Mouse (Mus musculus): ENCODE results near the gene Pclo.
A peak's percentile ranks its signal among the peaks of the same experiment; 100 is the strongest.
"Not testable (repeated sequence)": the region's sequence is repeated elsewhere in the genome, so short reads cannot be mapped to it uniquely, and the experiment has no call there.

The Pclo gene

DNA sequence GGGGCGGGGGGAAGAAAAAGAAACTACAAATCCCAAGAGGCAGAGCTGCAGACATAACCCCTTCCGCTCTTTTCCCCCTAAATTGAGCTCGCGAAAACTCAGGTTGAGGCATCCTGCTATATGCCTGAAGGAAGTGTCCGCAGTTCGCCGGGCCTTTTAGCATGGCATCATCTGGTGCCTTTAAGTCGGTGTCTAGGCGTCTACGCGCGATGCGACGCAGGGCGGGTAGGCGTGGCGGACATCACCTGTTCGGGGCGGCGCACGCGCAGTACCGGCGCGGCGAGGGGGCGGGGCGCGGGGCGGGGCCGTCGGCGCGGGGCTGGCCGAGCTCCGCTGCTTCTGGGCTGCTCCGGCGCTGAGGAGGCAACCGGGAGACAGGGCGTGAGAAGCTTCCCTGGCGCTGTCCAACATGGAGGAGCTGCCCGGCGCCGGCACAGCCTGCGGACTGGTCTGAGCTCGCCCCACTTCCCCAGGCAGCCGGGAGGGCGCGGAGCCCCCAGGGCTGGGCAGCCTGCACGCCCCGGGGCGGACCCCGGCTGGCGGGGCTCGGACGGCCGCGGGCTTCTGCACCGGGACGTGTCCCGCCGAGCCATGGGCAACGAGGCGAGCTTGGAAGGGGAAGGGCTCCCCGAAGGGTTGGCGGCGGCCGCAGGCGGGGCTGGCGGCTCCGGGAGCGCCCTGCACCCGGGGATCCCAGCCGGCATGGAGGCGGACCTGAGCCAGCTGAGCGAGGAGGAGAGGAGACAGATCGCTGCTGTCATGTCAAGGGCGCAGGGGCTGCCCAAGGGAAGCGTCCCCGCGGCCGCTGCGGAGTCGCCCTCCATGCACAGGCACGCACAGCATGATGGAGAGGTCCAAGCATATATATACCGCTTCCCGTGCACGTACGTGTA, at the start of gene Pclo:
TSS of gene Pclo (plus strand) at position 288 of the 893 bp plus-strand sequence.
- DNase-seq (ENCODE audit: low spot score in 2 of 2), result peak; percentile 91 to 93

DNA sequence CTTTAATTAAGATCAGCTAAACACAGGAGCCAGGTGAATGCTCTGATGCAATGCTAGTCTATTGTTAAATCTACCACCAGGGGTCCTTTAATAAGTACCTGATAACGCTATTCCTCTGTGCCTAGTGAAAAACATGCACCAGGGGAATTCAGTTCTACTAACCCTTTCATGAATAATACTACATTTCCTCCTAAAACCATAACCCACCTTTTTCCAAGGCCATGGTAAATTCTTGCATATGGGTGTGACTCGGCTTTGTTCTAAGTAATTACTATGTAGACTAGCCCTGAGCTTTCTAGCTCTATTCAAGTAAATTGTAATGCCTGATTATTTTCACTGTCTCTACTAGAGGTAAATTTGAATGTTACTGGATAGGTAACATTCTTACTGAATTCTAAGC, 20.3 kb upstream of the Pclo start:
- not testable (repeated sequence) for DNase-seq (ENCODE audit: low spot score in 2 of 2)

DNA sequence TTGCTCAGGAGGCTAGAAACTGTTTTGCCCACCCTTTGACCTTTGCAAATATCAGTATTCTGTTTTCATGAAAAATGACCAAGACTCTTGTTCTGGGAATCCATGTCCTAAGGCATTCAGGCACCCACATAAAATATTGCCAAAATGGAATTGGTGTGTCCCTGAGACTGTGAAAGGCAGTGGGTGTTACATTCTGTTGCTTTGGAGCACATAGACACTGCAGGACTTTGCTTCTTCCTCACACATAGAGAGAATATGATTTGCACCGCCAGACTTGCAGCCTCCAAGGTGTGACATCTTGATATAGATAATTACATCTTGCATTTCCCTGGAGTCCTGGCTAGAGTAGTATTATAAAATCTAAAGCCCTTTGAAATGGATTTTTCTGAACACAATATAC, 6.2 kb upstream of the Pclo start:
- DNase-seq (ENCODE audit: low spot score in 2 of 2), result no peak

DNA sequence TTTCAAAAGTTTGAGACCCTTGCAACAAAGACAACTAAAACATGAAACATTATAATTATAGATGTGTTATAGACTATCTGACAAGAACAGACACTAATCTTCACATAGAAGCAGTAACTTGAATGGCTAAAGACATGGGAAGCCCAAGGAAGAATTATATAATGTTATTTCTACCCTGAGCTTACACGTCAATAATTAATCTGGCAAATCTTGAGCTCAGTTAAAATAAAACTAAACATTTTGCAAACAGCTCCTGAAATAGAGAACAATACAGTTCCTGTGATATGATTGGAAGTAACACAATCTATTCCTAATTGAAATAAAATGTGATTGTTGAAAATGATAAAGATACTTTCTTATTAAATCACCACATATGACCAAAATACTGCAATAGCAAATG, 5.1 kb upstream of the Pclo start:
- no peak for DNase-seq (ENCODE audit: low spot score in 2 of 2)

DNA sequence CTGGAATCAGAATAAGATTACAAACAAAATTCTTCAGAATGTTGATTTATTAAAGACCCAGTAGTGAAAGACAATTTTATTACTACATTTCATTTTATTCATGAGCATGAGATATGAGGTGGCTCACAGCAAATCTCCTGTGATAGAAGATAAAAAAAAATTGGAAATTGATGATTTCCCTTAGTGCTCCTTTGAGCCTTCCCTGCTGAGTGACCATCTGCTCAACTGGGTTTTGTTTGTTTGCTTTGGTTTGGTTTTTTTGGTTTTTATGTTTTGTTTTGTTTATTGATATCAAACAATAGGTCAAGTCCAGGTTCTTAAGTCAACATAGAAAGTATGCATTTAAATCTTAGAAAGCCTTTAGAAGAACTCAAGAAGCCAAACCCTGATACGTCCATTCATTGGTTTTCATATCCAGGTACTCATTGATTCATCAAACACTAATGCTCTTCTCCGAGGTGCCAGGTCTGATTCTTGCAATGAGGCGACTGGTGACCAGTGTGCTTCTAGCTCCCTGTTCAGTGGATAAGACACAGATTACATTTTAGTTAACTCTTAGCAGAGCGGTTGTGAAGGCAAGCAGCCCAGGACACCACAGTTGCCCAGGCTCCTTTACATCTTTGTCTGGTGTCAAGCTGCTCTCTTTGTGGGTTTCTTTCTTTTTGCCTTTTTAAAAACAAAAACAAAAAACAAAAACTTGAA, 3.6 kb downstream of the Pclo start:
- no peak for DNase-seq (ENCODE audit: low spot score in 2 of 2)

DNA sequence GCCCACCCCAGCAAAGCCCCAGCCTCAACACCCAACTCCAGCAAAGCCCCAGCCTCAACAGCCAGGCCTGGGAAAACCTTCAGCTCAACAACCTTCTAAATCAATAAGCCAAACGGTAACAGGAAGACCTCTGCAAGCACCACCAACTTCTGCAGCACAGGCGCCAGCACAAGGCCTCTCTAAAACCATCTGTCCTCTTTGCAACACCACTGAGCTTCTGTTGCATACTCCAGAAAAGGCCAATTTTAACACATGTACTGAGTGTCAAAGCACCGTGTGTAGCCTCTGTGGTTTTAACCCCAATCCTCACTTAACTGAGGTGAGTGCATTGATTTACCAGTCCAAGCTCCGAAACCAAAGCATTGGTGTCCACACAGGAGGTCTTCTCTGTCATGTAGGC, 7.3 kb downstream of the Pclo start:
- no peak for DNase-seq (ENCODE audit: low spot score in 2 of 2)

DNA sequence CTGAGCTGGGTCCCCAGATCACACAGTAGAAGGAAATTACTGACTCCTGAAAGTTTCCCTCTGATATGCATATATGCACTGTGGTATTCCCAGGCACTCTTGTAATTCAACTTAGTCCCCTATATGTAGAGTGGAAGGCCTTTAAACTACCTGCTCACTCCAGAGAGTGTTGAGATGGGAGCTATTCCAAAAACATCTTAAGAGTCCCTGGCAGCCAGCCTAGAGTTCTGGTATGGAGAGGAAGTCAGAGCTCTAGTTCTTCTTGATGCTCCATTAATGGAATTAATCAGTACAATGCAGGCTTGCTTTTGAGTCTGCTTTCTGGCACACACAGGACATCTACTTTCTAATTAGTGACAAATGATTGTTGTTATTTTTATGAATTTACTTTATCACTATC, 11.3 kb downstream of the Pclo start:
- no peak for DNase-seq (ENCODE audit: low spot score in 2 of 2)

DNA sequence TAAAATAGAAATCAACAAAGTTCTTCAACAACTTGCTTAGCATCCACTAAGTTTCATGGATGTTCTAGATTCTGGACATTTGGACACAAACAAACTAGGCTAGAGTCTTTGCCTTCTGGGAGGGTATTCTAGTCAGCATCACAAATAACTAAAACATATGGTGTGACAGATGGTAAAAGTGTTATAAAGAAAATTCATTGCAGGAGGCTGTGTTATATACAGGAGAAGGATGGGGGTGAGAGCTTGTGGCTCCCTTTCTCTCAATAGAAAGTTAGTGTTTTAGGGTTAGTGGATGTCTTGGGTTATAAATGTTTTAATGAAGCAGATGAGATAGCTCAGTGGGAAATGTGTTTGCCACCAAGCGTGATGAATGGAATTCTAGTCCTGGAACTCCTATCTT, 13.1 kb downstream of the Pclo start:
- no peak for DNase-seq (ENCODE audit: low spot score in 2 of 2)

DNA sequence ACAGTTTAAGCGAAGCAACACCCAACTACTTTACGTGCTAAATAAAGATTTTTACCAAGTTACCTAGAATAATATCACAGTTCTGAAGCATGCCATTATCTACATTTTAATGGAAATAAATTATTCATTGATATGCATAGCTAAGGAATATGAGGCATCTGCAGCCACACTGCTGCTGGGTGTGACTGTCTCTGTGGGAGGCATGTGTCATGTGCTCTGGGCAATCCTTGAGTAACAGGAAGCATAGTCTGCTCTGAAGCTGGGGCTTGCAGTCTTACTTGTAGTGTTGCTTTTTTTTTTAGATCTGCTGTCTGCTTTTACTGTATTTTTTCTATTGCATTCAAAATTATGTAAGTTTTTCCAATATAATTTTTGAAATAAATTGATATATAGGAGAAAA, 17.2 kb downstream of the Pclo start:
- DNase-seq (ENCODE audit: low spot score in 2 of 2), result no peak

DNA sequence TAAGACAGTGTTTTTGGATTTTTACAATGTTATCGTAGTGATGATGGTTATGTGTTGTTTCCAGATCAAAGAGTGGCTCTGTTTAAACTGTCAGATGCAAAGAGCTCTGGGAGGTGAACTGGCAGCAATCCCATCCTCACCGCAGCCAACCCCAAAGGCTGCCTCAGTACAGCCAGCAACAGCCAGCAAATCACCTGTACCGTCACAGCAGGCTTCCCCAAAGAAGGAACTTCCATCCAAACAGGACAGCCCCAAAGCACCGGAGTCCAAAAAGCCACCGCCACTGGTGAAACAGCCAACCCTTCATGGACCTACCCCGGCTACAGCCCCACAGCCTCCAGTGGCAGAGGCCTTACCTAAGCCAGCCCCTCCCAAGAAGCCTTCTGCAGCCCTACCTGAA, 24.6 kb downstream of the Pclo start:
- DNase-seq (ENCODE audit: low spot score in 2 of 2), result no peak

DNA sequence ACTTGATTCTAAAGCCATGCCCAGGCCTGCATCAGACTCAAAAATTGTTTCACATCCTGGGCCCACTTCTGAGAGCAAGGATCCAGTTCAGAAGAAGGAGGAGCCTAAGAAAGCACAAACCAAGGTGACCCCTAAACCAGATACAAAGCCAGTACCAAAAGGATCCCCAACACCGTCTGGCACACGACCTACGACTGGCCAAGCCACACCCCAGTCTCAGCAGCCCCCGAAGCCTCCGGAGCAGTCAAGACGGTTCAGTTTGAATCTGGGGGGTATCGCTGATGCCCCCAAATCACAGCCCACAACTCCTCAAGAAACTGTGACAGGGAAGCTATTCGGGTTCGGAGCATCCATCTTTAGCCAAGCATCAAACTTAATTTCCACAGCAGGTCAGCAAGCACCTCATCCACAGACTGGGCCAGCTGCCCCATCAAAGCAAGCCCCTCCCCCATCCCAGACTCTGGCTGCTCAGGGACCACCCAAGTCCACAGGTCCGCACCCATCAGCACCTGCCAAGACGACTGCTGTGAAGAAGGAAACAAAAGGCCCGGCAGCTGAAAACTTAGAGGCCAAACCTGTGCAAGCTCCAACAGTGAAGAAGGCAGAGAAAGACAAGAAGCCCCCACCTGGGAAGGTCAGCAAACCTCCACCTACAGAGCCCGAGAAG, 25.4 kb downstream of the Pclo start:
- DNase-seq (ENCODE audit: low spot score in 2 of 2), result no peak

DNA sequence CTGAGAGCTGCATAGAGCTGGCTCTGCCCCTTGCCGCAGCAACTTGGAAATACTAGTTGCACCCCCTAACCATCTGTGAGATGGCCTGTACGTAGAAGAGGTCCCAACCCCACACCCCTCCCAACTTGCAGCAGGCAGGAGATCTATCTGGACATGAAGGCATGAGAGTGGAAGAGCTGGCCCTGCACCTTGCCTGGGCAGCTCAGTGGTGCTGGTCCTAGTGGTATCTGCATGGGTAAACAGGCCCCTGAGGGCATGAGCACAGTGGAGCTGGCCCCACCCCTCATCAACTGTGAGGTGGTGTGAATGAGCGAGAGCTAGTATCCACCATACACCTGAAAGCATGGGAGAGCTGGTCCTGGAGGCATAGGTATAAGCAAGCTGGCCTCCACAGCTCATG, 60.9 kb downstream of the Pclo start:
- no peak for DNase-seq (ENCODE audit: low spot score in 2 of 2)

DNA sequence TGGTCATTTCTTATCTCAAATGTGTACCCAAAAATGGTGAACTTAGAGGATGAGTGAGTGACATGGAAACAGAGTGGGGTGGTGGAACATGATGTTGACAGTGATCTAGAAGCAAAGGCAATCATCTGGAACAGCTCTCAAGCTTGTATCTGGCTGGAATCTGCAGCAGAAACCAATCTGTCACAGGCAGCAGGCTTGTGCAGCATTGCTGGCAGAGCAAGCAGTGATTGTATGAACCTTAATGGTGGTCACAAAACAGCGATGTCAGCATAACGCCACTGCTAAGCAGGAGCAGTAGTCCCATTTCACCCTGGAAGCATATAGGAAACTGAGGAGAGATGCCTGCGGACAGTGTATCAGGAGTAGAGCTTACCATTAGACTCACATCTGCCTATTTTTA, 76.8 kb downstream of the Pclo start:
- DNase-seq (ENCODE audit: low spot score in 2 of 2), result no peak

DNA sequence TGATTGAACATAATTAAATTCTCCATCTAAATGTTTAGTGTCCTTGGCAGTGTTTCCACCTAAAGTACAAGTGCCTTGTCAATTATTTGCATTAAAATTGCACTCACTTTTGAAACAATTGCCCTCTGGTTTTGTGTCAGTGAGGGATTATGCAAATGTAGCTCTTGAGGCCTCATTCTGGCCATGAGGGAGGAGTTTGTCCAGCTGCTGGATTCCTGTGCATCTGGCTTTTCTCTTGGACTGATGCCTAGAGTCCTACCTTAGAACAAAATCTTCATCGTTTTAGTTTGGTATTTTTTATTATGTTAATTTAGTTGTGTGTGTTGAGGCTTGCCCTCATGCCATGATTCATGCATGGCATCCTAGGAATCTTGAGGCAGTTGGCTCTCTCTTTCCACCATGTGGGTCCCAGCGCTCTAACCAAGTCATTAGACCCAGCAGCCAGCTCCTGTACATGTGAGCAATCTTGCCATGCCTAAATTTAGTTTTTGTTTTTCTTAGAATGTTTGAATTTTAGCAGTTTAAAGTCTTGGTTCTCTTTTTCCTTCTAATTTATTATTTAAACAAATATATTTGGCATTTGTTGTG, 80.8 kb downstream of the Pclo start:
- no peak for DNase-seq (ENCODE audit: low spot score in 2 of 2)

DNA sequence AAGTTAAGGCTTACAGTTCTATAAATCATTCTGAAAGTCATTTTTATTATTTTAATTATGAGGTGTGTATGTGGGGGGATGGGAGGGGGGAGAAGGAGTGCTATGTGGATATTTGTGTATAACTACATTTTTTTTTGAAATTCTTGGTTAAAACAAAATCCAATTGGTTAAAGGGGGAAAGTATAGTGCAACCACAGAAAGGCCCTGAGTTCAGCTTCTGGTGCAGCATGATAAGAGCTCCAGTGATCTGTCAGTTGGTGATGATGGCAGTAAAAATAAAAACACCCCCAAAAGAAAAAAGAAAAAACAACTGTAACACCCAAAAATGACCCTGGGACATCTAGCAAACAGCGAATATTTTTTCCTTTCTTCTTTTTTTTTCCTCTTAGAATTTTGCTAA, 93.6 kb downstream of the Pclo start:
- no peak for DNase-seq (ENCODE audit: low spot score in 2 of 2)

DNA sequence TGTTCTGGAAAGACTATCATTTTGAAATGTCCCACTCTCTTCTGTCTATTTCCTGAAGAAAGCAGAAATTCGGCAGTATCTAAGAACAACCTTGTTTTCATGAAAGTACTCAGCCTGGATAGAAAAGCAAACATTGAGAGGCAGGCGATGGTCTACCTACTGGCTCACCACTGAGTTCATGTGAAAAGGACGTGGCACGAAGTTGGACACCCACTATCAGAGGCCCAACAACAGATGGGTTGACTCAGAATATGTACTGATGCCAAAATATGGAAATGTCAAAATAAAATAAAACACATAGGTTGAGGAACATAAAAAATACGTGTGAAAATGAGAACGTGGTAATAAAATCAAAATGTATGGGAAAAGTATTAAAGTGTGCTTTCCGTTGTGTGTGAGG, 106.4 kb downstream of the Pclo start:
- peak; percentile 23 to 37 for DNase-seq (ENCODE audit: low spot score in 2 of 2)

DNA sequence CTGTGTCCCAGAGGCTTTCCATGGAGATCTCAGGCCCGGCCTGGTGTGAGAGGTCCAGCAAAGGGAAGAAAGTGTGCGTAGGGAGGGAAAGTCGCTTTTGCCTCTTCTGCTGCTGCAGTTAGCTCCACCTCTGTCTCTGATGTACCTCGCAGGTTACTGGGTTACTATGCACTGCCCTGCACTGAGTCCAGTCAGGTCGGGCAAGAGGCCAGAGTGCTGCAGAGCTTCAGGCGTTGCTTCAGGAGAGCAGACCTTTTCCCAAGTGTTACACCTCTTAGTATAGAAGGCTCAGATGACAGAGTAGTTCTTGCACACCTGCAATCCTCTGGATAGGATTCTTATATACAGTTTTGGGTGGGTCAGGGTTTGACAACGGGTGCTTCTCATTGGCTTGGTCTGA, 108.6 kb downstream of the Pclo start:
- no peak for DNase-seq (ENCODE audit: low spot score in 2 of 2)

DNA sequence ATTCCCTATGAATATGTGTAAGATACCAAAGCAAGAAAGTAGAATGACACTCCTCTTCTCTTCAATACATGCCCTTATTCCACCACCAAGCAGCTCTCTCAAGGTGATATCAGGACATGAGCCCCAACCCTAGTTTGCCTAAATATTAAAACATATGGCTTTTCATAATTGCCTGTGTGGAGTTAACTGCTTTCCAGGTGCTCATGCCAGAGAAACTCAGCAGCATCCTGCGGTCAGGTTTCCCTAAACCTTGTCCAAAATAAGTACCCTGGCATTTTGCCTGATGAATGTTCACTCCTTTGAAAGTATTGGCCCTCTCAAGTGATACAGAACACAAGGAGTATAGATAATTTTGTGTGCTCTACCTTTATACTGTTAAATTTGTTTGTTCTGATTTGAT, 126.5 kb downstream of the Pclo start:
- no peak for DNase-seq (ENCODE audit: low spot score in 2 of 2)

DNA sequence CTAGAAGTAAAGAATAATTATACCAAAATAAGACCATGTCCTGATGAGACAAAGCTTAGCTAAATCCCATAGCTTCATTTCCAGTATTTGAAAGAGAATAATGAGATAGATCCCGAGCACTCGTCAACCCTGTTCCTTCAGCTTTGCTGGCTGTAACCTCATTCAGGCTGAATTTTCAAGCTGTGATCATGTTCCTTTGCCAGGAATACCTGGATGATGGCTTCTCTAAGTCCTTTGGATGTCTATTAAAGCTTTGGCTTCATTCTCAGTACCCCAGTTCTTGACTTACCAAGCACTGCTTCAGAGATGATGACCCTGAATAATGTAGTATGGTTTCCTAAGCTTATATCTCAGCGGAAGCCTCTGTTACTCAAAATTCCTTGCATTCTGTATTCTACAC, 131.1 kb downstream of the Pclo start:
- DNase-seq (ENCODE audit: low spot score in 2 of 2), result no peak

DNA sequence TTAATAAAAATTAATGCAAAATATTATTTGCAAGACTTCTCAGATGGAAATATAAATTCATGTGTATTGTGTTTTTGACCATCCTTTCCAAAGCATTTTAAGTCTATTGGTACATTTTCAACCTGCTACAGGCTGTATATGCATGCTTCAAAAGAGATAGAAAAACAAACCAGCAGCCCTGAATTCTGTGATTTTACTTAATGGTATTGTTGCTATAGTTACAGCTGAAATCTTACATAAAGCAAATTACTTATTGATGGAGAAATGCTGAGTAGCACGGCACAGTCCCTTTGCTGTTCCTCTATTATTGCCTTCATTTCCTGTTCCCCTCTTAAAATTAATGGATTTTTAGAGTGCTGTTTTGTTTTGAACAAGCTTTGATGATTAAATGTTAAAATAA, 145.9 kb downstream of the Pclo start:
- DNase-seq (ENCODE audit: low spot score in 2 of 2), result no peak

DNA sequence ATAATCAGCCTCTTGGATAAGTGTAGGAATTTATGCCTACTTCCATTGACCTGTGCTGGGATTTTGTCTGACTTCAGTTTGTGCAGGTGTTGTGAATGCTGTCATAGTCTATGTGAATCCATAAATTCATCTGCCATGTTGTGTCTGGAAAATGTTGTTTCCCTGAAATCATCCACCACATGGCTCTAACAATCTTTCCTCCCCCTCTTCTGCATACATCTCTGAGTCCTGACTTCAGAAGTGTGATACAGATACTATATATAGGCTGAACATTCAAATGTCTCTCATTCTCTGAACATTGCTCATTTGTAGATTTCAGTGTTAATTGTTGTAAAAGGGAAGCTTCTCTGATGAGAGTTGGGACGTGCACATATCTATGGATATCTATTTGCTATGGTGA, 147.5 kb downstream of the Pclo start:
- no peak for DNase-seq (ENCODE audit: low spot score in 2 of 2)

DNA sequence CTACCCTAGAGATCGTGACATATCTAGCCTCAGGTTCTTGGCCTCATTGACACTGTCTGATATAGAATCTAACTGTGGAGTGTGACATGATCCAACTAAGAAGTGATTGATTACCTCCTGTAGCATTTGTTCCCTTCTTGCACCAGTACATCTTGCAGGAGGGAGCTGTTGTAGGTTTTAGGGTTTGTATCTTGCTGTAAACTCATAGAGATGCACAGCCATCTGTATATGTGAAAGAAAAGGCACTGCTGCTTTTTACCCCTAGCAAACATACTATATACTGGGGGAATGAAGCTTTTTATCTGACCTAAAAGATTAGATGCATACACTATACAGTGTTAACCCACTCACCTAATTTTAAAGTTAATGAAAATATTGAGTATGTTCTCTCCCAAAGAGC, 147.9 kb downstream of the Pclo start:
- no peak for DNase-seq (ENCODE audit: low spot score in 2 of 2)
